Comparison of ENCODE assay signal across 8 mouse cellular contexts in the genomic region with DNA sequence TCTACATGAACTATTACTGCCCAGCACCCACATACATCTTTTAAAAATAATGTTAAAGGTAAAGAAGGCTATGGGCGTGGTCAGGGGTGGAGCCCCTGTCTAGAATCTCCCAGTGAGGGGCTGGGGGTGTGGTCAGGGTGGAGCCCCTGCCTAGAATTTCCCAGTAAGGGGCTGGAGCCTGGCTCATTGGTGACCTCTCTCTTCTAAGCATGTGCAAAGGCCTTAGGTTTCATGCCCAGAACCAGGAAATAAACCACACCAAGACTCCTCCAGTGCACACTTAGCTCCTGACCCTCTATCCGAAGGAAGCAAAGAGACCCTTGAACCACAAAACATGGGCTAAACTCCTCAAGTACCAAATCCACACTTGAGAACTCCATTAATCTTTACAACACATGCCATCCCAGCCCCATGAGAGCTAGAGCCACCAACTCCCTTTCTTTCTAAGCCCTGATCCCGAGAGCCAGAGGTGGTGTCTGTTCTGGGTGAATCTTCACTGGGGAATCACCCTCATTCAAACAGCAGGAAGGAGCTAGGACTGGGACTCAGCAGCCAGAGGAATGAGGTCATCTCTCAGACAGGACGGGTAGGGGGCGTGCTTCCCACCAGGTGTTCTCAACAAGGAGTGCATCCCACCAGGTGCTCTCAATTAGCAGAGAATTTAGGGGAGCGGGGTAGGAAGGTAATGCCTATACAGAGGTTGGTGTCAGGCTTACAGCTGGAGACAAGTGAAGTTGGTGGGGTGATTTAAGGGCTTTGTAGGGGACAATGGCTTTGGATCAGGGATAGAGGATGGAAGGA. TPM values are rescaled to one million over a fixed set of nuclear protein-coding genes. Genes with fewer than 3 reads are reported as not detected.
DNase-seq lines count a peak whose midpoint lies in the region; ATAC-seq lines count a peak whose summit lies in the region.

No protein-coding gene starts in this region.

- no peaks in the 10 kb centered on the region for H3K9me3 ChIP-seq in kidney, embryonic 15.5 days (replicated peaks)
- H3K9me3 ChIP-seq in hindbrain, embryonic 10.5 days: no peaks in the 10 kb centered on the region
- no peaks in the 10 kb centered on the region for H3K9me3 ChIP-seq in midbrain, embryonic 12.5 days

- no peak for ATAC-seq in kidney, embryonic 15.5 days (replicated peaks; ENCODE audit: low FRiP score)
- no peak for ATAC-seq in midbrain, embryonic 12.5 days (ENCODE audit: low FRiP score, low read depth)

- peaks cover 39% of the 10 kb centered on the region for H3K4me1 ChIP-seq in kidney, embryonic 15.5 days
- peaks cover 36% of the 10 kb centered on the region for H3K4me1 ChIP-seq in hindbrain, embryonic 10.5 days (replicated peaks)
- peaks cover 29% of the 10 kb centered on the region for H3K4me1 ChIP-seq in midbrain, embryonic 12.5 days

- H3K4me2 ChIP-seq in kidney, embryonic 15.5 days: peak overlapping the region; percentile 83
- peak overlapping the region; percentile 84 for H3K4me2 ChIP-seq in midbrain, embryonic 12.5 days (replicated peaks)

- H3K9ac ChIP-seq in kidney, embryonic 15.5 days: peak overlapping the region; percentile 88
- H3K9ac ChIP-seq in midbrain, embryonic 12.5 days (replicated peaks): peak overlapping the region; percentile 97

- peaks cover 43% of the 10 kb centered on the region for H3K36me3 ChIP-seq in kidney, embryonic 15.5 days
- peaks cover 48% of the 10 kb centered on the region for H3K36me3 ChIP-seq in hindbrain, embryonic 10.5 days
- H3K36me3 ChIP-seq in midbrain, embryonic 12.5 days: peaks cover 40% of the 10 kb centered on the region

- no peaks in the 10 kb centered on the region for H3K27me3 ChIP-seq in kidney, embryonic 15.5 days
- no peaks in the 10 kb centered on the region for H3K27me3 ChIP-seq in hindbrain, embryonic 10.5 days (ENCODE audit: insufficient read depth, poor library complexity, severe bottlenecking)
- no peaks in the 10 kb centered on the region for H3K27me3 ChIP-seq in midbrain, embryonic 12.5 days

- DNase-seq in kidney, adult 11 months: no peak
- peak; percentile 48 for DNase-seq in NIH3T3 (ENCODE audit: low read depth)
- DNase-seq in hindbrain, embryonic 10.5 days (ENCODE audit: low spot score): no peak
- no peak for DNase-seq in gastrocnemius, adult 18-20 months (ENCODE audit: low spot score)
- DNase-seq in embryo, embryonic 11 days: no peak
- no peak for DNase-seq in gastrocnemius, postnatal 25 days

- WGBS in kidney, embryonic 15.5 days: 30% methylated on average over 6 of the region's 6 CpGs
- 42% methylated on average over 6 of the region's 6 CpGs for WGBS in hindbrain, embryonic 10.5 days
- WGBS in midbrain, embryonic 12.5 days: 40% methylated on average over 6 of the region's 6 CpGs

- peak overlapping the region; percentile 69 for H3K27ac ChIP-seq in kidney, embryonic 15.5 days
- peak overlapping the region; percentile 98 for H3K27ac ChIP-seq in hindbrain, embryonic 10.5 days
- H3K27ac ChIP-seq in midbrain, embryonic 12.5 days (replicated peaks): 0 out of 2 replicates have a peak overlapping the region, but pooled peaks have one; percentile 3

- peak overlapping the region; percentile 78 for H3K4me3 ChIP-seq in kidney, embryonic 15.5 days (replicated peaks)
- peak overlapping the region; percentile 94 for H3K4me3 ChIP-seq in hindbrain, embryonic 10.5 days
- H3K4me3 ChIP-seq in midbrain, embryonic 12.5 days: peak overlapping the region; percentile 85

RNA-seq across cellular contexts. Expression of gene Fzr1, which starts 1.6 kb away (rescaled TPM):
- 105 and 114 TPM in 2 replicates for polyA plus RNA-seq in kidney, embryonic 15.5 days (2015; fragmentation: Nextera tagmentation; extraction: Ambion mirVana)
- polyA plus RNA-seq in hindbrain, embryonic 10.5 days (2016; fragmentation: Nextera tagmentation; extraction: Ambion mirVana): 138 and 143 TPM in 2 replicates
- polyA plus RNA-seq in midbrain, embryonic 12.5 days (2016; fragmentation: Nextera tagmentation; extraction: Ambion mirVana): 135 and 139 TPM in 2 replicates
- 10 to 100 TPM; 15.3 to 15.4 TPM for total RNA-seq in gastrocnemius, adult 18-20 months (2021)
- 10 to 100 TPM; 13.5 to 14.0 TPM for total RNA-seq in gastrocnemius, postnatal 25 days (2021)

RNA-seq across cellular contexts. Expression of gene Dohh, which starts 7.5 kb away (rescaled TPM):
- polyA plus RNA-seq in kidney, embryonic 15.5 days (2015; fragmentation: Nextera tagmentation; extraction: Ambion mirVana): 79.7 and 82.2 TPM in 2 replicates
- 95.8 and 98.2 TPM in 2 replicates for polyA plus RNA-seq in hindbrain, embryonic 10.5 days (2016; fragmentation: Nextera tagmentation; extraction: Ambion mirVana)
- 63.5 and 67.2 TPM in 2 replicates for polyA plus RNA-seq in midbrain, embryonic 12.5 days (2016; fragmentation: Nextera tagmentation; extraction: Ambion mirVana)
- 10 to 100 TPM; 41.1 to 44.1 TPM for total RNA-seq in gastrocnemius, adult 18-20 months (2021)
- total RNA-seq in gastrocnemius, postnatal 25 days (2021): 10 to 100 TPM; 41.1 to 41.2 TPM

RNA-seq across cellular contexts. Expression of gene Gm48551, which starts 7.5 kb away (rescaled TPM):
- 2.5 and 4.1 TPM in 2 replicates for polyA plus RNA-seq in kidney, embryonic 15.5 days (2015; fragmentation: Nextera tagmentation; extraction: Ambion mirVana)
- 4.0 and 4.8 TPM in 2 replicates for polyA plus RNA-seq in hindbrain, embryonic 10.5 days (2016; fragmentation: Nextera tagmentation; extraction: Ambion mirVana)
- 4.2 and 5.5 TPM in 2 replicates for polyA plus RNA-seq in midbrain, embryonic 12.5 days (2016; fragmentation: Nextera tagmentation; extraction: Ambion mirVana)
- under 1 TPM; 0.57 to 0.97 TPM for total RNA-seq in gastrocnemius, adult 18-20 months (2021)
- 1 to 10 TPM in 1 of 2 experiments, under 1 TPM in 1; 0.78 to 1.0 TPM for total RNA-seq in gastrocnemius, postnatal 25 days (2021)

RNA-seq across cellular contexts. Expression of gene 4930404N11Rik, which starts 11.1 kb away (rescaled TPM):
- 0.62 and 1.6 TPM in 2 replicates for polyA plus RNA-seq in kidney, embryonic 15.5 days (2015; fragmentation: Nextera tagmentation; extraction: Ambion mirVana)
- 0.61 and 0.62 TPM in 2 replicates for polyA plus RNA-seq in hindbrain, embryonic 10.5 days (2016; fragmentation: Nextera tagmentation; extraction: Ambion mirVana)
- 0.34 and 0.92 TPM in 2 replicates for polyA plus RNA-seq in midbrain, embryonic 12.5 days (2016; fragmentation: Nextera tagmentation; extraction: Ambion mirVana)
- total RNA-seq in gastrocnemius, adult 18-20 months (2021): under 1 TPM; 0.23 to 0.66 TPM
- under 1 TPM; 0.48 to 0.49 TPM for total RNA-seq in gastrocnemius, postnatal 25 days (2021)

RNA-seq across cellular contexts. Expression of gene Gm48552, which starts 12.0 kb away (rescaled TPM):
- polyA plus RNA-seq in kidney, embryonic 15.5 days (2015; fragmentation: Nextera tagmentation; extraction: Ambion mirVana): 1.6 and 2.1 TPM in 2 replicates
- 1.0 and 2.5 TPM in 2 replicates for polyA plus RNA-seq in hindbrain, embryonic 10.5 days (2016; fragmentation: Nextera tagmentation; extraction: Ambion mirVana)
- 0.50 and 2.3 TPM in 2 replicates for polyA plus RNA-seq in midbrain, embryonic 12.5 days (2016; fragmentation: Nextera tagmentation; extraction: Ambion mirVana)
- total RNA-seq in gastrocnemius, adult 18-20 months (2021): under 1 TPM in 1 of 2 experiments, not detected in 1; 0.34 TPM
- total RNA-seq in gastrocnemius, postnatal 25 days (2021): under 1 TPM in 1 of 2 experiments, not detected in 1; 0.59 TPM

Comparison
In these comparisons a context has a peak if more than half of its experiments do, and no peak if none do; other contexts are left out.
1. H3K27ac ChIP-seq: peak in every context shown above with its lines; median percentile 98 in hindbrain, embryonic 10.5 days; 69 in kidney, embryonic 15.5 days; 3 in midbrain, embryonic 12.5 days.